Mouse (Mus musculus) ES-Bruce4 (cell line): ENCODE measurements at regions not wholly inside any gene's neighbourhood (a gene's known extent, or its start where the extent isn't known, plus 50 kb on each side); places are given as distances from the start of the nearest gene placed in this dataset.

Source experiments
- H3K27ac ChIP-seq: 2 replicates; pipeline ENCODE4 v1.5.1; 2012; ENCODE audit warnings: low read length, inconsistent platforms; ENCODE audit not compliant: insufficient read depth
- H3K27me3 ChIP-seq: 2 replicates; pipeline ENCODE4 v1.6.1; 2012; ENCODE audit warnings: mild to moderate bottlenecking, low read length, inconsistent platforms; ENCODE audit not compliant: control insufficient read depth, poor library complexity, insufficient read depth, severe bottlenecking
- H3K36me3 ChIP-seq: 2 replicates; pipeline ENCODE4 v1.6.1; 2012; ENCODE audit warnings: inconsistent platforms, mild to moderate bottlenecking, low read length, moderate library complexity; ENCODE audit not compliant: control insufficient read depth, poor library complexity, insufficient read depth, severe bottlenecking
- H3K4me1 ChIP-seq: one replicate; pipeline ENCODE4 v1.8.1; 2011; ENCODE audit warnings: low read length; ENCODE audit not compliant: control insufficient read depth, insufficient read depth
- H3K4me3 ChIP-seq: 2 replicates; pipeline ENCODE4 v1.5.1; 2011; ENCODE audit warnings: low read depth, mild to moderate bottlenecking, low read length
- H3K9ac ChIP-seq: 2 replicates; pipeline ENCODE4 v1.6.1; 2012; ENCODE audit warnings: low read depth, mild to moderate bottlenecking, inconsistent platforms; ENCODE audit not compliant: poor library complexity, severe bottlenecking
- H3K9me3 ChIP-seq: replicated peaks from 2 replicates; pipeline ENCODE4 v1.6.1; 2012; ENCODE audit warnings: mild to moderate bottlenecking, low read length, inconsistent platforms; ENCODE audit not compliant: control insufficient read depth, poor library complexity, insufficient read depth, severe bottlenecking
- CTCF ChIP-seq: IDR thresholded peaks from one replicate; pipeline ENCODE4 v1.8.1; 2011; ENCODE audit warnings: low read depth, low read length
- EP300 ChIP-seq: IDR thresholded peaks from 2 replicates; pipeline ENCODE4 v1.6.1; 2011; ENCODE audit warnings: low read depth, low read length; ENCODE audit not compliant: insufficient read depth
- POLR2A ChIP-seq: IDR thresholded peaks from one replicate; pipeline ENCODE4 v1.8.1; 2011; ENCODE audit warnings: low read length; ENCODE audit not compliant: insufficient read depth

DNA sequence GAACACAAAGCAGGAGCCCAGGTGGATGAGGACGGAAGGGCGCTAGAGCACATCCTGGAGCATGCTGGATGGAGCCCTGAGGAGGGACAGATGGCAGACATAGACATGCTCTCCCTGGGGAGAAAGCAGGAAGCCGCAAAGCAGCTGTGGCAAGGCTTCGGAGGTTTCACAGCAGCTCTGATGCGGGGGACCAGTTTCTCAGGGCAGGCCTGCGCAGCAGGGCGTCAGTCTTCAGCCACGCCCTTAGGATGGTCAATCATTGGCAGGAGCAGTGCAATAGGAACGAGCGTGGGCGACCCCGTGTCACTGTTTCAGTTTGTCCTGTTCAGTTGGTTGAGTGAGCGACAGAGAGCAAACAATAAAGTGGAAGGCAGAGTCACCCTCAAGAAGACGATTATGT, 343.8 kb upstream of the Gm10131 start:
- no peak overlapping the region for H3K4me3 ChIP-seq
- no peaks in the 10 kb centered on the region for H3K27me3 ChIP-seq
- TF ChIP-seq CTCF (no peak), POLR2A (no peak), EP300 (no peak)
- H3K9ac ChIP-seq, result no peak overlapping the region
- no peaks in the 10 kb centered on the region for H3K36me3 ChIP-seq
- H3K27ac ChIP-seq, result no peak overlapping the region
- H3K9me3 ChIP-seq, result no peaks in the 10 kb centered on the region
- no peaks in the 10 kb centered on the region for H3K4me1 ChIP-seq

DNA sequence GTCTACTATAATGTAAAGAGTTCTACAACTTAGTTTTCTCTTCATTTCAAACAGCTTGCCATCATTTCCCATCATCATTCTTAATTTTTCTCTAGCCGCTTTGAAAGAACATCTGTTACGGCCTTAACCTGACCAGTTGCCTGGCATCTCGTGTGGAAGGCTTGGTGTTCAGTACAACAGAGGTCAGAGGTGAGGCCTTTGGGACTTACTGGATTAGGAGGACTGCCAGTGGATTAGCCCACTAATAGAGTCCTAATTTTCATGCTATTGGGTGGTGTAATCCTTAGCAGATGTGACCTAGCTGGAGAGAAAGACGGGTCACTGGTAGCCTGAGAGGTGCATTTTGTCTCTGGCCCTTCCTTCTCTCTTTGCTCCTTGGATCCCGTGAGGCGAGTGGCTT, 341.3 kb upstream of the Gm10131 start:
- Histone ChIP-seq H3K4me3 (no peak overlapping the region), H3K4me1 (no peaks in the 10 kb centered on the region), H3K27ac (no peak overlapping the region), H3K9me3 (no peaks in the 10 kb centered on the region), H3K27me3 (no peaks in the 10 kb centered on the region), H3K9ac (no peak overlapping the region), H3K36me3 (no peaks in the 10 kb centered on the region)
- TF ChIP-seq CTCF, result no peak
- no peak for TF ChIP-seq EP300
- no peak for TF ChIP-seq POLR2A

DNA sequence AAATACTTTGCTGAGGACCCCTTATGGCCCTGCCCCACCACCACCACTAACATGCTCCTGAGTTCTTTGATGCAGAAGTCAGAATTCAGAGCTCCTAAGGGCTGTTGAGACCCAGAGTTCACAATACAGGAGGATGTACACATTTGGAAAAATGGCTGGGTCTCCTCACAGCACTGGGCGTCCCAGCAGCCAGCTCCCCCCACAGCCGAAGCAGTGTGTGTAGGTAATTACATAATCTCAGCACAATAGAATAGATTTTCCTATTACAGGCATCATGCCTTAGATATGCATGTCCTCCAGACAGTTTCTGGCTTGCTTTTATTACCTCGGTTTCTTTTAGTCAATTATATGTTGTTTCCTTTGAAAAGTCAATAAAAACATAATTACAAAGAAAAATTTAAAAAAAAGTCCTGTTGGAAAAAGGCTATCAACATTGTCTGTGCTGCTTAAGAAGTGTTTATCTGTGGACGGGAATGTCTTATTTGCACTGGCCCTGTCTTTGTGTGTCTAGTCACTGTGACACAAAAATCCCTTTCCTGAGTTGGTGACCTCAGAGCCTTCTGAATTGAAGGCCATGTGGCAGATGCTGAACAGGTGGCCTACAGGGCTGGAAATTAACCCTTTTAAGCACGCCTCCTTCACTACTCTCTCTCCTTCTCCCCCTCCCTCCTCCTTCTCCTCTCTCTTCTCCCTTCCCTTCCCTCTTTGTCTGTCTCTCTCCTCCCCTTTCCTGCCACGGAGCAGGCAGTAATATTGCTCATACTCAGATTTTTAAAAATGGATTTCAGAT, 339.9 kb upstream of the Gm10131 start:
- no peaks in the 10 kb centered on the region for H3K36me3 ChIP-seq
- no peak overlapping the region for H3K4me3 ChIP-seq
- H3K9ac ChIP-seq, result no peak overlapping the region
- H3K27me3 ChIP-seq, result no peaks in the 10 kb centered on the region
- TF ChIP-seq CTCF (no peak), POLR2A (no peak), EP300 (no peak)
- H3K9me3 ChIP-seq, result no peaks in the 10 kb centered on the region
- H3K4me1 ChIP-seq, result no peaks in the 10 kb centered on the region
- H3K27ac ChIP-seq, result no peak overlapping the region

DNA sequence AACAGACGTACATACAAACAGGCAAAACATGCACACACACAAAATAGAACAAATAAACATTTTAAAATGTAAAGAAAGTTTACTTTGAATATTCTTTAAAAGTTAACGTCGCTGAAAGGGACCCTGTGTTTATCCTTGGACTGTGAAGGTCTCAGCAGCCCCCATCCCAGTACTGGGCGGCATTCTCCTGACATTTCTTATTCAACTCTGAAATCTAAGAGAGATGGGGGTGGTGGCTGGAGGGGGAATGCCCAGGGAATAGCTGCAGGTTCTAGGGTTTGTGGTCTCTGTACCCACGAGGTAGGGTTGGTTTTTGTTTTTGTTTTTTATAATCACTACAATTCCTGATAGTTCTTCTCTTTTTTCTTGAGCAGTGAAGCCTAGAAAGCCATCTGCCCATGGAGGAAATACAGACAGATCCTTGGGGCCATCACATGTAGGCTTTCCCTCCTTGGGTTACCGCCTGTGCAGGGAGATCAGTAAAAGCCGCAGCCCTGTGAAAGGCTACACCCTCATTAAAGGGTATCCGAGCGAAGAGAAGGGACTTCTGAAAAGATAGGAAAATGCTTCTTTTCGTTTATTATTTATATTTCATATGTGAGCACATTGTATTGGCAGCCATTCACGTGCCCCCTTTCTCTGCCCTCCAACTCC, 338.0 kb upstream of the Gm10131 start:
- Histone ChIP-seq H3K27ac (no peak overlapping the region), H3K4me1 (no peaks in the 10 kb centered on the region), H3K9ac (no peak overlapping the region), H3K36me3 (no peaks in the 10 kb centered on the region), H3K9me3 (no peaks in the 10 kb centered on the region), H3K27me3 (no peaks in the 10 kb centered on the region), H3K4me3 (no peak overlapping the region)
- TF ChIP-seq POLR2A (no peak), CTCF (no peak), EP300 (no peak)

DNA sequence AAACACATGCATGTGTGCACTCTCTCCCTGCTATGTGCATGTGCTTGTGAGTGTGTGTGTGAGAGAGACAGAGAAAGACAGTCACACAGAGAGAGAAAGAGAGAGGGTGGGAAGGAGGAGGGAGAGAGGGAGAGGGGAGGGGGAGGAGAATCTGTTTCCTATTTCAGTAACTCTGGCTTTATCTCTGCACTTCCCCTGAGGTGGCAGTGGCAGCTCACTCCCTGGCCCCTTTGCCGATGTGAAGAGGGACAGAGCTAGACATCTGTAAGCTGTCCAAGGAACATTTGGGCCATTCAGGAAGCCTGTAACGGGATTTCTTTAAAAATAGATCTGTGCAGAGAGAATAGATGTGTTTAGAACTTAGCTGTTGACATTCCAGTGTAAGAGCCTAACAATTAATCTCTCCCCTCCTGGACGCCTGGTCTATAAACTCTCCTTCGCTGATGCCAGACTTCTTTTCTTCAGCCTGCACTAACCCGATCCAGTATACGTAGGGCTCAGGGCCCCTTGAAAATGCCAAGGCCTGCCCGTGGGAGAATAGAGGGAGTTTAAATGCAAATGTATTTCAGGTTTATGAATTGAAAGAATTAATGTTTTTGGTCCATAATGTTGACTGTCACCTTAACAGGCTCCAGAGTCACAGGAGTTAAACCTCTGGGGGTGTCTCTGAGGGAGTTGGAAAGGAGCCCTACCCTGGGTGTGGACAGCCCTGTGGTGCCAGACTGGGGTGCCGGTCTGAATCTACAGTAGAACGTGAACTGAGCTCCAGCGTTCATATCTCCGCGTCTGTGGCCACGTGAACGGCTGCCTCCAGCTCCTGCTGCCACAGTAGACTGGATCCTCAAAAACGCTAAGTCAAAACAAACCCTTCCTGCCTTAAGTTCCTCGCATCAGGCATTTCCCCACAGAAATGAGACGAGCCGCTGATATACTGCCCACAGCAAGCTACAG, 336.6 kb upstream of the Gm10131 start:
- Histone ChIP-seq H3K27ac (no peak overlapping the region), H3K9me3 (no peaks in the 10 kb centered on the region), H3K4me3 (no peak overlapping the region), H3K36me3 (no peaks in the 10 kb centered on the region), H3K9ac (no peak overlapping the region), H3K27me3 (no peaks in the 10 kb centered on the region), H3K4me1 (no peaks in the 10 kb centered on the region)
- TF ChIP-seq EP300, result no peak
- no peak for TF ChIP-seq POLR2A
- TF ChIP-seq CTCF, result no peak
